Mouse (Mus musculus) pancreas, adult 10 weeks (tissue): ENCODE data around the gene Smr3a. TPM values are rescaled to one million over a fixed set of nuclear protein-coding genes. Genes with fewer than 3 reads are reported as not detected.

ENCODE experiments used
- polyA plus RNA-seq: library from polyadenylated mRNA; stranded (reverse); fragments of 350-450 nt; fragmentation: Illumina TruSeq; extraction: RNeasy Lipid Tissue Mini Kit (QIAGEN cat#74804); gene quantifications from one replicate; pipeline ENCODE4 v1.2.3, GENCODE M21; 2015; ENCODE audit warnings: low read depth, low replicate concordance; ENCODE audit not compliant: insufficient read depth

Gene Smr3a
- not detected for polyA plus RNA-seq

DNA sequence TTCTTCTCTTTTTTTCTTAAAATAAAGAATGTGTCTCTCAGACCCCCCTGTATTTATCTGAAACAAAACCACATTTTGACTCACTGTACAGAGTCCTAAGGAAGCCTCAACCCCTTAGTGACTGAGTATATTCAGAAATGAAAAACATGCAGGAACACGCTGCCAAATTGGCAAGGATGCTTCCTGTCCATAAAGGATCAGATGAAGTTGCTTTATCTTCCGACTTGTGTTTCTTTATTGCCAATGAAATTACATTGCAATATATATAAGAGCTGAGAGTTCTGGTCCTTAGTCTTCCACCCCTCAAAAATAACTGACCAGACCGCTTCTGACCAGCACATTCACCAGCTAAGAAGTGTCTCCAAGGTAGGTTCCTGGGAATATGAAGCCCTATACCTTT is at the start of gene Smr3a:
Gene Smr3a, plus strand, starts transcription at position 301 of the 400 bp plus-strand sequence.

DNA sequence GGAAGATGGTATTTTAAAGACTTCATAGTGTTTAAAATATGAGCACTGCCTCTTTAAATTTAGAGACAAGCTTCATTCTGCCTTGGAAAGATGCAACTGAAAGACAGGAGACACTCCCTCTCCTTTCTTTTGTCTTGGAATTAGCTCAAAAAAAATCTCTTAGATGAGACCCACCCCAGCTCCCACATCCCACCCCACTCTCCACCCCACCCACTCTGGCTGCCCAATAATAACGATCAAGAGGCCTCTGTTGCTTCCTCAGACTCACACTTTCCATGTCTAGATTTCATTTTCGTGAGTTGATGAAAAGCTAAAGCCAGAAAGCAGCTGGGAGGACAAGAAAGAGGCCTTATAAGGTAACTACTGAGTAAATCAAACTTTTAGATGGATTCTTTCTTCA is 33.1 kb upstream of the Smr3a start, which contains the start of the genes 2310003L06Rik and Gm28434:
Gene 2310003L06Rik, plus strand, starts transcription at position 259 of the 400 bp plus-strand sequence.
Gene Gm28434, plus strand, starts transcription at position 317 of the 400 bp plus-strand sequence.

DNA sequence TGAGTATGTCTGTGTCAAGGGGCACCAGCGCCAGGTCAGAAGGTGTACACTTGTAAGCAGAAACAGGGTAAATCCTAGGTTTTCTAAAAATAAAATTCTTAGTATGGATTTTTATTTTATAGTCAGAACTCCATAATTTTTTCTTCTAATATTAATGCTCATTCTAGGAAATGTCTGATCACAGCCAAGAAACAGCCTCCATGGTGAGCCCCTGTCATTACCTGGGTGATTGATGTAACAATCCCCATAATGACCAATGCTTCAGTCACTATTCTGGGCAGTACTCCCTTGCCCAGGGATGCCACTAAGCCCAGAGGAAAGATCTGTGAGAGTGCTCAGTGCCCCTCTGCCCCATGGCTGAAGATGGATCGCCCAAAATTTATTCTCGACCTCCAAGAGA is 23.2 kb upstream of the Smr3a start, which contains the start of gene Cabs1:
Gene Cabs1, plus strand, starts transcription at position 301 of the 400 bp plus-strand sequence.

Other genes starting within 250 kb of the Smr3a start
- not detected for gene Csn1s2a, start 228.0 kb upstream of the Smr3a start, polyA plus RNA-seq
- not detected for gene Csn1s2b, start 194.5 kb upstream of the Smr3a start, polyA plus RNA-seq
- gene Prr27, start 176.9 kb upstream of the Smr3a start, polyA plus RNA-seq = not detected
- gene Odam, start 117.5 kb upstream of the Smr3a start, polyA plus RNA-seq = not detected
- not detected for gene Csn3, start 77.0 kb upstream of the Smr3a start, polyA plus RNA-seq
- not detected for gene 2310003L06Rik, start 33.1 kb upstream of the Smr3a start, polyA plus RNA-seq
- gene Gm28434, start 33.0 kb upstream of the Smr3a start, polyA plus RNA-seq = not detected
- not detected for gene Cabs1, start 23.1 kb upstream of the Smr3a start, polyA plus RNA-seq
- gene Smr2, start 84.0 kb downstream of the Smr3a start, polyA plus RNA-seq = not detected
- not detected for gene Gm11116, start 109.0 kb downstream of the Smr3a start, polyA plus RNA-seq
- not detected for gene Gm11115, start 151.6 kb downstream of the Smr3a start, polyA plus RNA-seq